Mouse (Mus musculus) frontal cortex, postnatal 10 days (tissue): ENCODE results near the gene Sdhaf1.

ENCODE experiments used
- DNase-seq, 2 experiments: peaks; one replicate each; pipeline ENCODE4 v3.0.0; 2022; ENCODE audit warnings: low spot score in 2 of 2, mixed read lengths in 1 of 2

The Sdhaf1 gene

DNA sequence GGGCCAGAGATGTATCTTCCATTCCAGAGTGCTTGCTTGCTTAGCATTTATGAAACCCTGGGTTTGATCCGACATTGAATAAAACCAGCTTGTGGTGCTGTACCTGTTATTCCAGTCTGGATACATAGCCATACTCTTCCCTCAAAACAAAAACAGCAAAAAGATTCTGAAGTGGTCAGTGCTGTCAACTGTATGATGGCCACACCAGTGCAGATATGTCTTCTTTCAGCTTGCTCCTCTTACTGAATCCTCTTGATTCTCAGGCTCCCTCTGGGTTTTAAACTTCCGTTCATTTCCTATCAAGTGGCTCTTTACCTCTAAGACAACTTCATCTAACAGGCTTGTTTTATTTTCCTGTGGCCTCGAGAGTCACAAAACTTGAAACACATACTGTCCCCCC lies at the start of gene Sdhaf1:
TSS of gene Sdhaf1 (minus strand) at position 101 of the 400 bp plus-strand sequence.
- no peak for DNase-seq

DNA sequence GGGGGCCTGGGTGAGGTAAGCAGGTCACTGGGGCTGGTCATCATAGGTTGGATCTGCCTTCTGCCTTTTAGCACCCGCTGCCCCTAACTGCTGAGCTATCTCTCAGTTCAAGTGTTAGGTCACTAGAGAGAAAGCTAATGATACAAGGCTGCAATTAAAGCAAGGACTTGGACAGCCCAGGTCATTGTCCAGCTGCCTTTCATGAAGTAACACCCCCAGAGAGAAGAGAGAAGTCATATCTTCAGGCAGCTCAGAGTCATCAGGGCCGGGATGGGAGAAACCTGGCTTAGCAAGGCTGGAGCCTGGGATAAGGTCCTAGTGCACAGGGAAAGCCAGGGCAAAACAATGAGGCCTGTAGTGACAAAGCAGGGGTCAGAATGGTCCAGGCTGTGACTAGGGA lies 43.8 kb upstream of the Sdhaf1 start:
- DNase-seq: no peak

DNA sequence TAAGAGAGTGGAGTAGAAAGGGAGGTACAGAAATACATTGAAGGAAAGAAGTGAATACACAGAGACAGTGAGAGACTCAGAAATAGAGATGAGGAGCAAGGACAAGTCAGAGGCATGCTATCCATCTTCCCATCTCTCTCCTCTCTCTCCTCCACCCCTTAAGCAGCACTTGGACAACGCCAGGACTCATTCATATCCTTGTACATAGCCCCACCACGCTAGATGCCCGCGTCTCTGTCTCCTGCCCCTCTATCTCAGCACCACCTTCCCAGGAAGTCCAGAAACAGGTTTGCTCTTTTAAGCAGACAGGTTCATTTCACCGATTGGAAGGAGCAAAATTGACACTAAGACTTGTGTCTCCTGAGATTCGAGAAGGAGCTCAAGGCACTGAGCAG lies 39.6 kb upstream of the Sdhaf1 start:
- no peak for DNase-seq

DNA sequence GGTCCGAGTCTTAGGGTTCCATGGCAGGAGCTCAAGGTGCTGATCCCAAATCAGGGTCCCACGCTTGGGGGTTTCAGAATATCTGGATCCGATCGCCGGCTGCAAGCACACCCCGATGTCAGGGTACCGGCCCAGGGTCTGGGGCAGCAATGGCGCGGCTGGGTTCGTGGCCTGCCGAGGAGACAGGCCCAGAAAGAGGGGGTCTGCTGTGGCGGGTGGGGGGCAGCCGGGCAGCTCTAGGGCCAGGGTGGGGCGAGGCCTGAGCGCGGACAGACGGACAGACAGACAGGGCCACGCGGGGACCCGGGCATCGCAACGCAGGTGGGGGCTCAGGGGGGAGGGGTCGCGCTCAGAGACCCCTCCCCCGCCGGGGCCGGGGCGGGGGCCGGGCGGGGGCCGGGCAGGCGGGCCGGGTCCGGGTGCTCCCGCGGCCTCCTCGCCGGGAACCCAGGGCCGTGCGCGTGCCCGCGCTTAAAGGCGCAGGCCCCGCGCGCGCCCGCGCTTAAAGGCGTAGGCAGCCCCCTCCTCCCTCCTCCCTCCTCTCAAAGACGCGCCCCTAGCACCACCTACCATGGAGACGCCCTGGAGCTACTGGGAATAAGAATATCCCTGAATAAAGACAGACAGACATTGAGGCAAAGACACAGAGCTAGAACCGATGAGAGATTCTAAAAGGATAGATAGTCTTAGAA lies 39.1 kb upstream of the Sdhaf1 start, which contains the start of gene Lrfn3:
TSS of gene Lrfn3 (minus strand) at position 121 of the 692 bp plus-strand sequence.
- DNase-seq: peak in 1 of 2 experiments; percentile 62

GRCm38 (mm10) chr7:30360028-30360427 lies 36.3 kb upstream of the Sdhaf1 start:
- no peak for DNase-seq

- no peak for DNase-seq
Measured at GRCm38 (mm10) chr7:30359276-30359865, 35.7 kb upstream of the Sdhaf1 start.

- DNase-seq: no peak
Measured at GRCm38 (mm10) chr7:30358378-30359186, 34.9 kb upstream of the Sdhaf1 start.

DNA sequence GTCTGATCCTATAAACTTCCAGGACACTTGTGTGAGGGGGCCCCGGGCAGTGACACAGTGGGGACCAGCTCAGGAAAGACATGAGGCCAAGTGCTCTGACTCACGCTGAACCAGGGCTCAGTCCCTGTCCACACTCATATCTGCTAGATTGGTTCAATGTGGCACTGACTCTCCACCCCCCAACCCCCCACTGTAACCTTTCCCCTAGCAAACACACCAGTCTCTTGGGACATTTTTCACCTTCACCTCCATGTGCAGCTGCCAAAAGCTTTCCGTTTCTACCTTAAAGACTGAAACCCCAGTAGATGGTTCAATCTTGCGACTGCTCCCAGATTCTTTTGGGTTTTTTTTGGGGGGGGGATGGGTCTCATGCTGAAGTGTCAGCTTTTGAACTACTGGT lies 30.4 kb upstream of the Sdhaf1 start:
- no peak for DNase-seq

DNA sequence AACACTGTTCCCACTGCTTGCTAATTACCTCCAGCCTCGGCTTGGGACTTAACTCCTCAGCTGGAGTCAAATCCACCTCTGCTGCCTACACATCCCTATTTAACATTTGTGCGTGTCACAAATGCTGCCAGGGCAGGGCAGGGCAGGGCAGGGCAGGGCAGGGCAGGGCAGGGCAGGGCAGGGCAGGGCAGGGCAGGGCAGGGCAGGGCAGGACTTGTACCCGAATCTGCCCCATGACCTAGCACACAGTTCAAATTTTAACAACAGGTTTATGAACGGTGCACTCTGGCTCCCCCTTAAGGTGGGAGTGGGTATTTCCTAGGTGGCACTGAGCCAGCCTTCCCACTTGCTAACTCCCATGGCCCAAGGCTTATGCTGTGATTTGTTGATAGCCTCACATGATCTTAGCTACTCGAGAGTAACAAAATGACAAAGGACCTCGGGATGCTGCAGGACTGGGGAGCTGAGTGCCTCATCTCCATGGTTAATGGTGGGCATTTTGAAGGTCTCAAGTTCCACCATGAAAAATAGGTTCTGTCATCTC lies 29.7 kb upstream of the Sdhaf1 start:
- DNase-seq: no peak

DNA sequence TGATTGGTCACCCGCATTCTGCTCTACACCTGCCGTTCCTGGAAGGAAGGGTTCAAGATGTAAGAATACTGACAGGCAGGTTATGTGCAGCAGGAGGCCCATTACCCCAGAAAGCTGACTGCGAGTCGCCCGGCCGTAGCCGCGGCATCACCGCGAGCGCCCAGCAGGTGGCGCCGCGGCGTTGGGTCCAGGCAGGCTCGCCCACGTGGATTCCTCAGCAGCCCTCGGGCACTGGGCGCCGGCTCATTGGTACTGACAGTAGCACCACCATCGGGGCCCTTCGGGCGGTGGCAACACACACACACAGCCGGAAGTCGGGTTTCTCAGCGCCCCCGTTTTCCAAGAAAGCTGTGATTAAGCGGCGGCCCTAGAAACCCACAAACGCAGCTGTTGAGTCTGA lies 24.1 kb upstream of the Sdhaf1 start:
- DNase-seq: peak; percentile 72 to 73

DNA sequence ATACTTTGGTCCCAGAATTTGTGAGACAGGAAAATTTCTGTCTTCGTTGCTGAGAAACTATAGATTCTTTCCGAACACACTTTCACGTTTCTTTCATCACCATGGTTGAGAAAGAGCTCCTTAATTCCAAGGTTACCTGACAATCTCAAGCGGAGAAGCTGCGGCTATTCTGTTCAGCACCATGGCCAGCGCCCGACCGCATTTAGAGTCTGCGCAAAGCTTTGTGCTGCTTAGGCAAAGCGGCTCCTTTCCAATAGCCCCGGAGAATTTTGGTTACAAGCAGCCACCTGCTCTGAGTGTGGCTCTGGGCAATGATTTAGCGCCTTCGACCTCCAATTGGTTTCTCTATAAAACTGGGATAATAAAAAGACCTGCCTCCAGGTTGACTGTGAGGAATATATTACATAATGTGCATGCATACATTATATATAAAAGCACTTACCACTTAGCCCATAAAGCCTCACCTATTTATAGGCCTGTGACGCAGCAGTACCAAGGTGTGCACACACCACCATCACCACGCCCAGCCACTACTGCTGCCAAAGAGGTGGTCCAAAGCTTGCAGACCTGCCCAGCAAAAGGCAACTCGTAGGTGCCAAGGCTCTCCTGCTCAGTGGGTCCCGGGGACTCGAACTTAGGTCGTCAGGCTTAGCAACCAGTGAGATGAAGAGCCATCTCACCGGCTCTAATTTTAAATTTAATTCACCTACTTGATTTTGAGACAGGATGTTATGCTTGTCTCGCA lies 23.1 kb upstream of the Sdhaf1 start:
- no peak for DNase-seq

DNA sequence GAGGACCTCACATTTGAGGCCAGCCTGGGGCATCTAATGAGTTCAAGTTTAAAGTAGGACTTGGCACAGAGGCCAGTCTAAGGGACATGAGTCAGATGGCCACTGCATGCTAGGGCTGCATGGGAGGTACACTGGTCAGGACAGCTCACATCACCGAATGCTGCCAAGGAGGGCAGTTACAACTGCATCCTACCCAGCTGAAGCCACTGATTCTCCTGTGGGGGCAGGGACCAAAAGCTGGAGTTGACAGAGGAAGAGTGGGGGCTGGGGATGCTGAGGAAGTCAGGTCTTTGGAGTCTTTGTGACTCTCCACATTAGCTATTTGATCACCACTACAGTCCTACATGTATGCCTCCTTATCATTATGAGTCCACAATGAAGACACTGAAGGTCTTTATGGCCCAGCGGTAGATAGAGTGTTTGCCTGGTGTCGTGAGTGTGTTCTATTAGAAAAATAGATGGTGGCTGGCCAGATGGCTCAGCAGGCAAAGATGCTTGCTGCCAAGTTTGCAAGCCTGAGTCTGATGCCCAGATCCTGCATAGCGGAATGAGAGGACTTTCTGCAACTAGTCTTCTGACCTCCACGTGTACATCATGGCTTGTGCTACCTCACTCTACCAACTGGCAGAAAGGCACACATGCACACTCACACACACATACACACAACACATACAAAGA lies 15.9 kb upstream of the Sdhaf1 start:
- DNase-seq: no peak

DNA sequence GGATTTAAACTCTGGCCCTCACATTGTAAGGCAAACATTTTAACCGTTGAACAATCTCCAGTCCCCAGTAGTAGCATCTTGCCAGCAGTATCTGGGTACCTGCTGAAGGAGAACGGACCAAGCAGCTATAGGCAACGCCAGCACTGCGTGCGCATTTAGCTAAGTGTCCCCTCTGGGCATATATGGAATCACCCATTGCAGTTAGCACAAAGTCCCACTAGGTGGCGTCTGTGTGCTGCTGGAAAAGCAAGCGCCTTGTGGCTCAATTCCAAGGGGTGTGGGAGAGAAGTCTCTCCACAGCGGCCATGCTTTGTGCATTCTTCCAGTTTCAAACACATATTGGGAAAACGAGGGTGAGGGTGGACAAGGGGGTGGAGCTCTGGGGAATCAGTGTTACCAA lies 12.7 kb upstream of the Sdhaf1 start:
- DNase-seq: peak; percentile 73 to 87

- no peak for DNase-seq
Measured at GRCm38 (mm10) chr7:30335688-30336087, 12.0 kb upstream of the Sdhaf1 start.

DNA sequence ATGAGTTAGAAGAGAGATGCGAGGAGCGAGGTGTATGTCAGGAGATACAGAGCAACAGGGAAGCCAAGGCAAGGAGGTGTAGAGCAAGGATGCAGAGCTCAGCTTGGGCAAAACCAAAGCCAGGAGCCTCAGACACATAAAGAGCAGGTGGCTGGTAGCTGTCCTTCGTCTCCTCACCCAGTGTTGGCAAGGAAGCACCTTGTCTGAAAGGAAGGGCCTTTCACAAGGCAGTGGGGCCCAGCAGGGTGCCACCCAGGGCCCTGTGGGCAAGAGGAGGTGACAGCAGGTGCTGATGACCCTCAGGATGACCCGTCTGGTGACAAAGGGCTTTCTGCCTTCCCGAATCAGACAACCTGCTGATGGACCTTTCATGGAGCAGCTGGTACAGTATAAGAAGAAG lies 10.9 kb upstream of the Sdhaf1 start:
- no peak for DNase-seq

DNA sequence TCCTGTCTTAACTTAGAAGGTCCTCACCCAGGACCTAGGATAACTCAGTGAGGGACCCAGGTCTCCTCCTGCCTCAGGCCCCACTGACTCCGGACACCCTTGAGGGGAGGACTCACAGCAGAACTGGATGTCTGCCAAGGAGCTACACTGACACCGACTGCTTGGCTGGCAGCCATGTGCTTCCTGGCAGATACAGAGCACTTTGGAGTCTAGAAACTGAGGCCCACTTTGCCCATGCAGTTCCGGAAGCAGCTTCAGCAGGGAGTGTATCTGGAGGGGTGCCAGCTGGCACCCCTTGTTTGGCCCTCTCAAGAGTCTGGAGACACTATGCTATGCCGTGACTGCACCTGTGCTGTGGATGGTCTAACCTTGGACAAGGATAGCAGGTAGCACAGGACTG lies 9.7 kb upstream of the Sdhaf1 start:
- DNase-seq: peak; percentile 77 to 79

DNA sequence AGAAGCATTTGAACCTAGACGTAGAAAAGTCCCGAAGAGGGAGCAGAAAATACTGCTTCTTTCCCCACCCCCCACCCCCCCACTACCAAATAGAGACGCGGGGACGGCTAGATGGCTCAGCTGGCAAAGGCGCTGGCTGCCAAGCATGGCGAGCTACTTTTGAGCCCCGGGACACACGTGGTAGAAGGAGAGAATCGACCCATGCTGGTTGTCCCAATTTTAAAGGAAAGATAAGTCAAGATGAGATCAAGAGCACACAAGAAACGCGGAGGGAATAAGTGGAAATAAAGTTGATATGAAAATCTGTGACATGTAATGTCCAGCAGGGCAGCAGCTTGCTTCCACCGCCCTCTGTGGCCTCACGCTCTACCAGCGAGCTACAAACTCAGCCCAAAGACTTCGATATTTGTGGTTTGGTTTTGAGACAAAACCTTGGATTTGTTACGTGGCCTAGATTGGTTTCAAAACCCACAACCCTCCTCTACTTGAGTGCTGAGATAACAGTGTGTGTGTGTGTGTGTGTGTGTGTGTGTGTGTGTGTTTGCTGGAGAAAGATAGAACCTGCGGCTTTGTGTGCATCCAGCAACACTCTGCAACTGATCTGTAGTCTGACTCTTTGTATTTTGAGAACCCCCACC lies 9.0 kb upstream of the Sdhaf1 start:
- DNase-seq: no peak

DNA sequence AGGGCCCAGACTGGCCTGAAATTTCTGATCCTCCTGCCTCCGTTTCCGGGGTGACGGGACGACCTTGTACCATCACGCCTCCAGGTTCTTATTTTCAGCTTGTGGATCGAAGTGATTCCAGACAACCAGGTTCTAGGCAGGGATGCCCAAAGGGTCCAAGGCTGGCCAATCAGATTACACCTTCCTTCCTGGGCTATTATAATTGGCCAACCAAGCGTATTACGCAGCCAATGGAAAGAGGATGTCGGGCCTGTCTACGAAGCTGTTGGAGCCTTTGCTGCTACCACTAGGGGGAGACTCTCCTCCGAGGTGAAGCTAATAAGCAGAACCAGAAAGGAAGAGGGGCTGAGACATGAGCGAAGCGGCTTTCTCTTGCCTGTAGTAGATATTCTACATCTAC lies 8.2 kb upstream of the Sdhaf1 start:
- peak; percentile 85 to 91 for DNase-seq

GRCm38 (mm10) chr7:30328379-30328778 lies 4.7 kb upstream of the Sdhaf1 start:
- no peak for DNase-seq

DNA sequence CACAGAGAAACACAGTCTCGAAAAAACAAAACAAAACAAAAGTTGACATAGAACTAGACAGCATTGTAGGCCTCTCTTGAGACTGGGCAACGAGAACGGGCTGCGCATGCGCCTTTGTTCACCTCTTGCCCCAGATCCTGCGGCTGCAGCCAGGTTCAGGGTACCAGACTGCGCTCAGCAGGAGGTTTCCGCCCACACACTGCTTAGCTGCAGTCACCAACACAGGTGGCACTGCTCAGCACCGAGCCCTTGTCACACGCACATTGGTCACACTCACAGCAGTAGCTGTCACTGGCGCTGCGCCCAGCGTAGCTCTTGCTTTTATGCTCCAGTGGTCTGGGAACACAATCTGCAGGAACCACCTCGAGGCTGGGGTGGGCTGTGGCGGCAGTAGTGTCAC lies 3.4 kb upstream of the Sdhaf1 start:
- no peak for DNase-seq

- DNase-seq: no peak
Measured at GRCm38 (mm10) chr7:30326427-30326826, 2.7 kb upstream of the Sdhaf1 start.
